Mouse (Mus musculus) stomach, postnatal 0 days (tissue): ENCODE data around the gene Spp1.

Experiments used
- CTCF ChIP-seq: IDR thresholded peaks from 2 replicates; pipeline ENCODE4 v1.5.1; 2016; ENCODE audit warnings: antibody characterized with exemption, low read depth, mild to moderate bottlenecking, moderate library complexity
- EP300 ChIP-seq: optimal IDR thresholded peaks from 2 replicates; pipeline ENCODE3; 2016; ENCODE audit warnings: antibody characterized with exemption

- TF ChIP-seq CTCF (peak; percentile 65), EP300 (no peak)
These were observed 2.0 kb upstream of the Spp1 start for GRCm38 (mm10) chr5:104432886-104433285.
